Mouse (Mus musculus) hematopoietic stem cell, adult 5-6 weeks (primary cell): Measurements from ENCODE around the gene B4galnt2. TPM values are rescaled to one million over a fixed set of nuclear protein-coding genes. Genes with fewer than 3 reads are reported as not detected.
"Not testable (repeated sequence)": the region's sequence is repeated elsewhere in the genome, so short reads cannot be mapped to it uniquely, and the experiment has no call there.

Experiments used
- ATAC-seq, 2 experiments: fragments of 125-278 bp in 1 of 2; replicated peaks in 1 of 2; 2 replicates each; pipeline ENCODE4 v1.8.0; 2016 to 2017; ENCODE audit warnings: inconsistent platforms in 2 of 2, mild to moderate bottlenecking in 2 of 2, moderate number of reproducible peaks in 2 of 2, low read depth in 1 of 2, moderate TSS enrichment in 1 of 2; ENCODE audit not compliant: low FRiP score in 2 of 2, poor library complexity in 2 of 2, severe bottlenecking in 2 of 2, insufficient read depth in 1 of 2, low TSS enrichment in 1 of 2
- total RNA-seq: library from RNA; stranded (forward); fragments of 172-1452, 232-1000 nt; gene quantifications from 2 replicates; pipeline ENCODE4 v1.2.3, GENCODE M21; 2017

The B4galnt2 gene
- total RNA-seq: 1.3 TPM in 1 of 2 replicates, not detected in the other

- ATAC-seq: peak in 1 of 2 experiments; percentile 42; a peak in 1 of 4 replicates
Observed at GRCm38 (mm10) chr11:95914571-95914991, at the start of gene B4galnt2. Gene B4galnt2 (minus strand): TSS chr11:95914891.

DNA sequence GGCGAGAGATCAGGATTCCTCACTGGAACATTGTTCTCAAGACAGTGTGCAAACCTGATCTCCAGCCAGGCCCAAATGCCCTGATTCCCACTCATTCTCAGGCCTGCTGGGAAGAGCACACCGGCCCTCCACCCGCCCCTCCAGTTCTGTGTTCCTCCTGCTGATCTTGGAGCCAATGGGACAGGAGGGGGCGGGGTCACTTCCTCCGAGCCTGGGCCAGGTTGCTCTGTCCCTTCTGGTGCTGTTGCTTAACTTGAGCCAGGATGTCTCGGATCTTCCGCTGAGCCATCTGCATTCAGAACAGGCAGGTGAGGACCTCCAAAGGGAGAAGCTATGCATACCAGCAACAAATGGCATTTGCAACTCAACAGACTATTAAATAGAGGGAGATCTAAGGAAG is 48.6 kb upstream of the B4galnt2 start:
- ATAC-seq: no peak

- no peak for ATAC-seq
Observed at GRCm38 (mm10) chr11:95959152-95959551, 44.5 kb upstream of the B4galnt2 start.

DNA sequence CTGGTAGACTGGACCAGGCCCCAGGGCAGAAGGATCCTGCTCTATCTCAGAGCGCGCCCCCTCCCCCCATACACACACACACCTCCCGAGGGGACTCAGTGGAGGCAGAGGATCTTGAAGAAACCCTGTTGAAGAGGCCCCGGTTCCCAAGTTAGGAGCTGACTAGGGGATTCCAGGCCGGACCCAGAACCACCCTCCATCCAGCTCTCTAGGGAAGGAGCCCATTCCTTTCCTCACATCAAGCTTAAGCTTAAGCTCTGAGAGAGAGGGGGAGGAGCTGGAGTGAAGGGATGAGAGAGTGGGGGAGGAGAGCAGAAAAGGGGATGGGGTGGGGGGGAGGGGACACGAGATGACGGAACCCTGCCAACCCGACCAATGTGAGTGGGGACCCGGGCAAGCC is 43.6 kb upstream of the B4galnt2 start:
- no peak for ATAC-seq

DNA sequence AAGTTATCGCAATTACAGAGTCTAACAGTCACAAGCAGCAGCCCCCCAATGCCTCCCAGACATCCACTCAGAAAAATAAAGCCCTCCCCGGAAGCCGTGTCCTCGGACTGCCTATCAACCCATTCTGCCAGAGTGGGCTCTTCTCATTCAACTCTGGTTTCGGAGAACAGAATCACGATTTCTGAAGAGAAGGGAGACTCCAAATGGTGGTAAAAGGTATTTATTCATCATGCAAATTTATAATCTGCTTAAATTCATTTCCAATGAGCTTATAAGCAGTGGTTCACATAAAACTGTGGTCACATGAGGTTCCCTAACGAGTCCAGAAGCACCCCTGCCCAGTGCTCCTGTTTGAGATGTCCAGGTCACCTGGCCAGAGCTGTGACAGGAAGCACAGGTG is 42.7 kb upstream of the B4galnt2 start:
- no peak for ATAC-seq

- no peak for ATAC-seq
Observed at GRCm38 (mm10) chr11:95953313-95953712, 38.6 kb upstream of the B4galnt2 start.

- ATAC-seq: no peak
Observed at GRCm38 (mm10) chr11:95945838-95946472, 31.3 kb upstream of the B4galnt2 start.

- peak in 1 of 2 experiments; percentile 46; a peak in 1 of 4 replicates for ATAC-seq
Observed at GRCm38 (mm10) chr11:95939828-95940507, 25.3 kb upstream of the B4galnt2 start.

GRCm38 (mm10) chr11:95936409-95936808 is 21.7 kb upstream of the B4galnt2 start:
- ATAC-seq: no peak

GRCm38 (mm10) chr11:95932168-95932567 is 17.5 kb upstream of the B4galnt2 start:
- not testable (repeated sequence) for ATAC-seq

GRCm38 (mm10) chr11:95926398-95926797 is 11.7 kb upstream of the B4galnt2 start:
- ATAC-seq: no peak

- no peak for ATAC-seq
Observed at GRCm38 (mm10) chr11:95925976-95926375, 11.3 kb upstream of the B4galnt2 start.

DNA sequence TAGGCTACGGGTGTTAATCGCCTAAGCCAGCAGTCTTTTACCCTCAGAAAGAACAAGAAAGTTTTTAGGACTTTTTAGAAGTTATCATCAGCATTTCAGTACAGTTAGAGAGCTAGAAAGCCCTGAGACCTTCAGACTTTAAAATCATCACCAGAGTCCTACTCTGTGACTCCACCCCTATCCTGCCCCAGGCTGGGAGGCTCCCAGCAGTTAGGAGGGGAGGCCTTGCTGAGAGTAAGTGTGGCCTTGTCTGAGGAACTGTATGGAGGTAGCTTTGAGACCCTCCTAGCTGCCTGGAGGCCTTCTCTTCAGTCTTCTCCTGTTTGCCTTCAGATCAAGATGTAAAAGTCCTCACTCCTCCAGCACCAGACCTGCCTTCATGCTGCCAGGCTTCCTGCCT is 9.5 kb upstream of the B4galnt2 start:
- ATAC-seq: no peak

- ATAC-seq: not testable (repeated sequence)
Observed at GRCm38 (mm10) chr11:95923477-95923876, 8.8 kb upstream of the B4galnt2 start.

GRCm38 (mm10) chr11:95921991-95922621 is 7.4 kb upstream of the B4galnt2 start:
- no peak for ATAC-seq

- no peak for ATAC-seq
Observed at GRCm38 (mm10) chr11:95916426-95916825, 1.7 kb upstream of the B4galnt2 start.

DNA sequence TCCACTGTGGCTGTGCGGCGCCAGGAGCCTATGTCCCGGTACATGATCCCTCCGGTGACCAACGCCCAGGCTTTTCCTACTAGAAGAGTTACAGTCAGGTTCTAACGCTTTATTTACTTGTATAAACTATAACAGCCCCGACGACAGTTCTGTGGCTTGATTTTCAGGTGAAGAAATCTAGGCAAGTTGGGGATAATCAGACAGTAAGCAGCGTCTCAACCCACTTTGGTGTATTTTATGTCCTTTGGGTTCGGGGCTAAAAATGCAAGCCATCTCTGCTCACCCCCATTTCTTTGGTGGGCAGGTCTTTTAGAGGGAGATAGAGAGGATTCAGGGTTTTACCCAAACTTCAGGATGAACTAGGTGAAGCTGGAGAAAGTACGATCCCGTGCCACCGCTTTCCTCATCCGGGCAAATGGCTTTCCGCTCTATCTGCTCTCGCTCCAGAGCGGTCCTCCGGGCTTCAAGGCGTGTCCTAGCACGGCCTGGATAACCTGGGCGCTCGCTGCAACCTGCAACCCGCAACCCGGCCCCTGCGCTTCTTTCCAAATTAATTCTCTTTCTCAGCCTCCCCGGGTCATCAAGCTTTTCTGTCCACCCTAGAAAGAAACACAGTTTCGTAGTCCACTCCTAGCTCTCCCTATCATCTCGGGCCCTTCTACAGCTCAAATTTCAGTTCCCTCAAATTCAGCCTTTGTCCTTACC is 467 bp upstream of the B4galnt2 start:
- no peak for ATAC-seq
